Mouse (Mus musculus) intestine, postnatal 0 days (tissue): ENCODE results near the gene Rasl11a. TPM values are rescaled to one million over a fixed set of nuclear protein-coding genes. Genes with fewer than 3 reads are reported as not detected.

Source experiments
- ATAC-seq: fragments of 200-750 bp; cut with Nextera tagmentation; 2 replicates; pipeline ENCODE4 v1.8.0; 2017; ENCODE audit warnings: mild to moderate bottlenecking, moderate TSS enrichment, moderate library complexity
- H3K27ac ChIP-seq: fragments of 300-500 bp; sonication (generic); 2 replicates; pipeline ENCODE4 v1.5.1; 2014; ENCODE audit warnings: mild to moderate bottlenecking, low read depth, low read length, moderate library complexity
- H3K27me3 ChIP-seq: fragments of 300-500 bp; sonication (generic); replicated peaks from 2 replicates; pipeline ENCODE4 v1.6.1; 2014; ENCODE audit warnings: low read length, mixed read lengths; ENCODE audit not compliant: control insufficient read depth, insufficient read depth
- H3K36me3 ChIP-seq: fragments of 300-500 bp; sonication (generic); 2 replicates; pipeline ENCODE4 v1.6.1; 2014; ENCODE audit warnings: mild to moderate bottlenecking, moderate library complexity; ENCODE audit not compliant: control insufficient read depth, insufficient read depth
- H3K4me1 ChIP-seq: fragments of 300-500 bp; sonication (generic); replicated peaks from 2 replicates; pipeline ENCODE4 v1.6.1; 2014; ENCODE audit warnings: antibody characterized with exemption, low read length, mixed read lengths; ENCODE audit not compliant: control insufficient read depth, insufficient read depth
- H3K4me2 ChIP-seq: fragments of 300-500 bp; sonication (generic); replicated peaks from 2 replicates; pipeline ENCODE4 v1.6.1; 2014; ENCODE audit warnings: low read depth, mild to moderate bottlenecking, moderate library complexity
- H3K4me3 ChIP-seq: fragments of 300-500 bp; sonication (generic); 2 replicates; pipeline ENCODE4 v1.5.1; 2014; ENCODE audit warnings: low read depth, low read length
- H3K9ac ChIP-seq: fragments of 300-500 bp; sonication (generic); 2 replicates; pipeline ENCODE4 v1.6.1; 2014; ENCODE audit warnings: mild to moderate bottlenecking, low read depth, low read length
- H3K9me3 ChIP-seq: fragments of 300-500 bp; sonication (generic); 2 replicates; pipeline ENCODE4 v1.6.1; 2016; ENCODE audit warnings: mixed run types; ENCODE audit not compliant: control insufficient read depth
- CTCF ChIP-seq: sonication (generic); IDR thresholded peaks from 2 replicates; pipeline ENCODE4 v1.5.1; 2016; ENCODE audit warnings: low read depth, mild to moderate bottlenecking, control low read depth, antibody characterized with exemption, moderate library complexity
- WGBS: fragments of 180-500 bp; shearing (Covaris S2); extraction: QIAGEN DNeasy Blood & Tissue Kit; methylation state at CpG from one replicate; pipeline ENCODE4 v1.1.7; 2014; 5-methylcytosine and 5-hydroxymethylcytosine counted together
- polyA plus RNA-seq: library from polyadenylated mRNA; unstranded; fragments of >200 nt; fragmentation: Nextera tagmentation; extraction: Ambion mirVana; gene quantifications from 2 replicates; pipeline ENCODE4 v1.2.1, GENCODE M21; 2015

Gene Rasl11a
- polyA plus RNA-seq, result 17.6 TPM in 2 replicates

DNA sequence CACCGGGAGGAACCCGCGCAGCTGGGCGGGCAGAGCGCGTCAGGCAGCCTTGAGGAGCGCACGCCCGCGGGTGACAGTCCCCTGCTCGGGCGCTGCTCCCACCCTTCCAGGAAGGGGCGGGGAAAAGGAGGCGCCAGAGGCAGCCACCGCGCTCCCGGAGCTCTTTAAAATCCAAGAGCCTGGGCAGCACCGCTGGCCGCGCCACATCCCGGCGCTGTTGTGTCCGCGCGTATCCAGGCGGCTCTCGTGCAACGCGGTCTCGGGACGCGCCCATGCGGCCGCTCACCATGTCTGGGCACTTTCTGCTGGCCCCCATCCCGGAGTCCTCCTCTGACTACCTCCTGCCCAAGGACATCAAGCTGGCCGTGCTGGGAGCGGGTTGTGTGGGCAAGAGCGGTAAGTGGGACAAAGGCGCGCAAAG lies at the start of gene Rasl11a:
Rasl11a (plus strand) TSS at position 127 of the 421 bp plus-strand sequence.
- peak within 1 kb of the TSS; percentile 64 for H3K9ac ChIP-seq
- peak within 1 kb of the TSS; percentile 63 for H3K4me3 ChIP-seq
- H3K4me2 ChIP-seq, result peak within 1 kb of the TSS; percentile 99
- TF ChIP-seq CTCF, result peak; percentile 56
- no peaks in the 10 kb centered on the region for H3K4me1 ChIP-seq
- H3K27ac ChIP-seq, result peak within 1 kb of the TSS; percentile 57
- ATAC-seq, result peak; percentile 79
- no peaks in the 10 kb centered on the region for H3K27me3 ChIP-seq
- no peaks in the 10 kb centered on the region for H3K9me3 ChIP-seq
- no peaks in the 10 kb centered on the region for H3K36me3 ChIP-seq
- under 1% methylated on average over 40 of the region's 40 CpGs for WGBS

DNA sequence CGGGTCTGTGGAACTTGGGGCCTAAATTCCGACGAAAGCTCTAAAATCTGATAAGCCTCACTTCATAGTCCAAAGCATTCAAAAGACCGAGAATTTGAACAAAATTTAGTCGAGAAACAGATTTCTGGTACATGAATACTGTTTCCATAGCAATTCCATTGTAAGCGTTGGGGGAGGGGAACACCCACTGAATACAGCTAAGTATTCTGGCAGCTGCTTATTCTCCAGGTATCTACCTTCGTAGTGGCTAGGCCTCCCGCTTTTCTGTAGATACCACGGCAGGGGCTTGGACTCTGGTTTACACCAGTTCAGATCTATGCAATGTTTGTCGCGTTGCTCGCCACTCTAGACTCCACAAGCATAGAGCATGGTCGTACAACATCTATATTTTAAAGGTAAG lies 49.1 kb upstream of the Rasl11a start:
- Histone ChIP-seq H3K4me3 (no peak overlapping the region), H3K4me2 (no peak overlapping the region), H3K27ac (no peak overlapping the region), H3K36me3 (no peaks in the 10 kb centered on the region), H3K9me3 (no peaks in the 10 kb centered on the region), H3K9ac (no peak overlapping the region), H3K4me1 (peaks cover 10% of the 10 kb centered on the region), H3K27me3 (no peaks in the 10 kb centered on the region)
- 84% methylated on average over 13 of the region's 13 CpGs for WGBS
- no peak for TF ChIP-seq CTCF
- no peak for ATAC-seq

DNA sequence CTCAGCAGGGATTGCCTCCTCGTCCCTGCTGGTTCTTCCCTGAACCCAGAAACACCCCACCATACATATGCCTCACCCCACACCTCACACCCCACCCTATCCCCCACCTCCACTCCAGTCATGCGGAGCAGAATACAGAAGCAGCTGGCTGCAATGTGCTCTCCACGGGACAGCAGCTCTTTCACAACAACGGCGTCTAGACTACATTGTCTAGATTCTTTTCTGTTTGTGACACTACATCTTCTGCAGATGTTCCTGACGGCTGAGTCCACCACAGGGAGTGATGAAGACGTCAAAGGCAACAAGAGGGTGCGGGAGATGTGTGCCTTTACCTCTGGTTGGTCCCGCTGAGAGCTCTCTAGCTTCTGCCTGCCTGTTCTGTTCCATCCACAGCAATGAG lies 46.8 kb upstream of the Rasl11a start:
- TF ChIP-seq CTCF, result no peak
- Histone ChIP-seq H3K27ac (no peak overlapping the region), H3K4me3 (no peak overlapping the region), H3K9me3 (peaks cover 5% of the 10 kb centered on the region; the same call in 1 of the 2 replicates), H3K27me3 (no peaks in the 10 kb centered on the region), H3K36me3 (no peaks in the 10 kb centered on the region), H3K4me2 (no peak overlapping the region), H3K9ac (no peak overlapping the region), H3K4me1 (0 out of 2 replicates have a peak, but pooled peaks cover 4% of the 10 kb centered on the region)
- no peak for ATAC-seq
- 62% methylated on average over 9 of the region's 9 CpGs for WGBS

DNA sequence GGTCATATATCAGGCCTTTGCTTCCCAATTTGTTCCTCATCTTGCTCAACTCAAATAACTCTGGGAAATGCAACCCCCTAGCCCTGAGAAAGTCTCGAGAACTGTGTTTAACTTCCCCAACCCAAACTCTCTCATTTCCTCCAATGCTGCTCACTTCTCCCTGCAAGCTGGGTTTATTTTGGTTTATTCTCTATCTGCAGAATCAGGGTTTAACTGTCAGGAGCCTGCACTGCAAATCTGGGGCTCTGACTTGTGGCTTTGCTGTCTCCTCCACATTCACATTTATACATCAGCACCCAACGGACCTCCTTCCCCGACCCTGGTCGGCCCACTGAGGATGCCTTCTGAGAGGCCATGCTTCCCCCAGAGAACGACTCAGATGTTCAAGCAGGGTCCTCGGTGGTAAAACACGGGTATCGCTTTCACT lies 38.9 kb upstream of the Rasl11a start:
- 71% methylated on average over 8 of the region's 8 CpGs for WGBS
- H3K9ac ChIP-seq, result no peak overlapping the region
- no peak overlapping the region for H3K4me3 ChIP-seq
- no peaks in the 10 kb centered on the region for H3K4me1 ChIP-seq
- H3K36me3 ChIP-seq, result no peaks in the 10 kb centered on the region
- TF ChIP-seq CTCF, result no peak
- no peak overlapping the region for H3K4me2 ChIP-seq
- no peaks in the 10 kb centered on the region for H3K27me3 ChIP-seq
- H3K27ac ChIP-seq, result no peak overlapping the region
- peaks cover 5% of the 10 kb centered on the region; the same call in 1 of the 2 replicates for H3K9me3 ChIP-seq
- ATAC-seq, result no peak

DNA sequence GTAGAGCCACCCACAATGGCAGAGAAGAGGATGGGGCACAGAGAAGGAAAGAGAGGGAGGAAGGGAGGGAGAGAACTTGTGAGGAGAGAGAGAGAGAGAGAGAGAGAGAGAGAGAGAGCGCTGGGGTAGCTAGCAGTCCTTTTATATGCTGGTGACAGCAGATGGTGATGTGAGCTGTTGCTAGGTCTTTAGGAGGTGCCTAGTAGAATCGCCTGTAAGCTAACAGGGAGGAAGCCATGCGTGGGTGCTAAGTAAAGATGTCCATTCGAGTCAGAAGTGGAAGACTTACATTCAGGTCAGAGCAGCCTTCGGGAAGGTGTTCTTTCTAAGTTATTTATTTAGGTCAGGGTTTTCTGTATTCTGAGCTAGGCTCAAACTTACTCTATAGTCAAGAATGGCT lies 34.9 kb upstream of the Rasl11a start:
- H3K27ac ChIP-seq, result no peak overlapping the region
- no peak for ATAC-seq
- no peak for TF ChIP-seq CTCF
- H3K9ac ChIP-seq, result no peak overlapping the region
- no peaks in the 10 kb centered on the region for H3K9me3 ChIP-seq
- H3K4me1 ChIP-seq, result no peaks in the 10 kb centered on the region
- no peak overlapping the region for H3K4me2 ChIP-seq
- no peak overlapping the region for H3K4me3 ChIP-seq
- no peaks in the 10 kb centered on the region for H3K36me3 ChIP-seq
- 76% methylated on average over 5 of the region's 5 CpGs for WGBS
- H3K27me3 ChIP-seq, result no peaks in the 10 kb centered on the region

DNA sequence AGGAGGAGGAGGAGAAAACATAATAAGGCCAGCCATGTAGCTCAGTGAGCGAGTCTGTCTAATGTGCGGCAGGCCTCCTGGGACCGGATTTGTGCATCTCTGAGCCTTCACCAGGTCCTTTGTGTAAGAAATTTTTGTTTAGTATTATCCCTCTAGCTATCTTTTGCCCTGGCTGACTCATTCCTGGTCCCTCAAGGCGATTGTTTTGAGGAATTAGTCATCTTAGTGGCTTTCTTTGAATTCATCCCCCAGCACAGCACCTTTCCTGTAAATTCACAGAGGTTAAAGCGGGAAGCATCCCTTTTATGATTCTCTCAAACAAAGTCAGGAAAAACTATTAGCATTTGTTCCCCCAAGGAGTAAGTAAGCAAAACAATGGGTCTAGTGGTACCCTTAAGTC lies 32.0 kb upstream of the Rasl11a start:
- no peak overlapping the region for H3K27ac ChIP-seq
- H3K4me1 ChIP-seq, result no peaks in the 10 kb centered on the region
- WGBS, result 91% methylated on average over 5 of the region's 5 CpGs
- H3K9ac ChIP-seq, result no peak overlapping the region
- H3K9me3 ChIP-seq, result no peaks in the 10 kb centered on the region
- no peaks in the 10 kb centered on the region for H3K36me3 ChIP-seq
- TF ChIP-seq CTCF, result no peak
- no peak overlapping the region for H3K4me3 ChIP-seq
- no peak overlapping the region for H3K4me2 ChIP-seq
- no peaks in the 10 kb centered on the region for H3K27me3 ChIP-seq
- ATAC-seq, result no peak

DNA sequence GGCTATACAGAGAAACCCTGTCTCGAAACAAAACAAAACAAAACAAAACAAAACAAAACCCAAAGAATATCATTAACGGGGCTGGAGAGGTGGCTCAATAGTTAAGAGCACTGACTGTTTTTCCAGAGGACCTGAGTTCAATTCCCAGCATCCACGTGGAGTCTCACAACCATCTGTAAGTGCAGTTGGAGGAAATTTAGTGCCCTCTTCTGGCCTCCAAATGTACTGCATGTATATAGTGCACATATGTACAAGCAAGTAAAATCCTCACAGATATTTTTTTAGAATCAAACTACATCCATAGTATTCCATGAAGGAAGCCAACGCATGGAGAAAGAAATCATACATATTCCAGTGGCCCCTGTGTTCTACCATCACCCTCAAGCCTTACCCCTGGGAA lies 31.4 kb upstream of the Rasl11a start:
- Histone ChIP-seq H3K9me3 (no peaks in the 10 kb centered on the region), H3K27me3 (no peaks in the 10 kb centered on the region), H3K4me3 (no peak overlapping the region), H3K9ac (no peak overlapping the region), H3K27ac (no peak overlapping the region), H3K4me2 (no peak overlapping the region), H3K36me3 (no peaks in the 10 kb centered on the region), H3K4me1 (no peaks in the 10 kb centered on the region)
- peak; percentile 31; the same call in 1 of the 2 replicates for TF ChIP-seq CTCF
- no peak for ATAC-seq
- 88% methylated on average over 4 of the region's 4 CpGs for WGBS
